Mouse (Mus musculus): Measurements from ENCODE around the gene Nkx6-2. TPM values are rescaled to one million over a fixed set of nuclear protein-coding genes. Genes with fewer than 3 reads are reported as not detected.

The Nkx6-2 gene
- polyA plus RNA-seq, 1 experiment from 2014 or later = 11.3 TPM

DNA sequence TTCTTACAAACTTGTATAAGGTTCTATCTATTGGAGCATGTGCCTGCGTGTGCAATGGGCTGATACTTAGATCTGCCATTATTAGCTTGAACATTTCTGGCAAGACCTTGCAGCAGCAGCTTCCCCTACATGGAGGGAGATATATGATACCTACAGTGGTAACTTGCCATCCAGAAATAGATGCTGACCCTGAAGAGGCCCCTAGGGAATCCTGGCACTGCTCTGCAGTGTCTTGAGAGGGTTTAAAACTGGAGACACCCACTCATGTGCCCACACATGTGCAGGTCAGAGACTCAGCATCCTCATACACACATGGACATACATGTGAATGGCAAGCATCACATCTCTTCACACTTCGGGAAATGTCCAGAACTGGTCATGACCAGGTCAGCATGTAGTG lies 18.4 kb downstream of the Nkx6-2 start:
- Histone ChIP-seq H3K27ac (no peak overlapping the region), H3K9ac (no peak overlapping the region), H3K36me3 (0 out of 2 replicates have a peak, but pooled peaks cover 3% of the 10 kb centered on the region), H3K4me3 (no peak overlapping the region), H3K4me1 (replicated peaks) (peaks cover 24% of the 10 kb centered on the region), H3K27me3 (peaks cover 92% of the 10 kb centered on the region), H3K9me3 (no peaks in the 10 kb centered on the region), H3K4me2 (no peak overlapping the region)
- no peak for ATAC-seq (ENCODE audit: low FRiP score)
- 96% methylated on average over 2 of the region's 2 CpGs for WGBS

DNA sequence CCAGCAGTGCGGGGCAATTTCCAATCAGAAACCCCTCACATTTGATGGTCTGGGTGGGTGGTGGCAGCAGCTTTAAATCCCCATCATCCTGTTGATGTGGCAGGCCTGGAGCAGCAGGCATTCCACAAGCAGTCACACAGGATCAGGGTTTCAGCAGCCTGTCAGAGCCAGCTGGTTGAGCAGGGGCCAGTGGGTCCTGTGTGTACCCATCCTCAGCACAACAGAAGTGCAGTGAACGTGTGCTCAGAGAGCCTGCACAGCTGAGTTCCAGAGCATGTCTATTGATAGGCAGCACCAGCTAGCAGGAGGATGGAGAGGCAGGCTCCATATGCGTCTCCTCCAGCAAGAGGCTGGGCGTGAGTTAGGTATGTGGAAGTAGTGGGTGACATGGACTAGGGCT lies 19.2 kb downstream of the Nkx6-2 start:
- H3K9me3 ChIP-seq = no peaks in the 10 kb centered on the region
- WGBS = 64% methylated on average over 4 of the region's 4 CpGs
- H3K4me2 ChIP-seq = no peak overlapping the region
- H3K4me3 ChIP-seq = no peak overlapping the region
- peaks cover 24% of the 10 kb centered on the region for H3K4me1 ChIP-seq (replicated peaks)
- peak overlapping the region; percentile 72 for H3K27ac ChIP-seq
- no peak for ATAC-seq (ENCODE audit: low FRiP score)
- 0 out of 2 replicates have a peak, but pooled peaks cover 3% of the 10 kb centered on the region for H3K36me3 ChIP-seq
- peaks cover 92% of the 10 kb centered on the region for H3K27me3 ChIP-seq
- no peak overlapping the region for H3K9ac ChIP-seq

DNA sequence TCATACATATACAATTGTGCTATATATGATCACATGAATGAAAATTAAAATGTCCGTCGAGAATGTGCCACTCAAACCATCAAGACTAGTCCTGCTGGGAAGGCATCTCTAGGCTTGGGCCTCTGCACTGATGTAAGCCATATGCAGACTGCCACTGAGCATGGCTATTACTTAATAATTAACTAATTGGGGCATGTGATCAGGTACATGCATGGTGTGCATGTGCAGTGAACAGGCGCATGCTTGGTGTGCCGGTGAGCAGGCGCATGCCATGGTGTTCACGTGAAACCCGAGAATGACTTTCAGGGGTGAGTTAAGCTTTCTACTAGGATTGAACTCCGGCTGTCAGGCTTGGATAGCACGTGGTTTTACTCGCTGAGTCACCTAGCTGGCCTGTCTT lies 22.9 kb downstream of the Nkx6-2 start:
- no peak overlapping the region for H3K4me2 ChIP-seq
- H3K9ac ChIP-seq = no peak overlapping the region
- 0 out of 2 replicates have a peak, but pooled peaks cover 3% of the 10 kb centered on the region for H3K36me3 ChIP-seq
- WGBS = 93% methylated on average over 10 of the region's 10 CpGs
- H3K4me1 ChIP-seq (replicated peaks) = peaks cover 25% of the 10 kb centered on the region
- no peak overlapping the region for H3K4me3 ChIP-seq
- H3K9me3 ChIP-seq = no peaks in the 10 kb centered on the region
- ATAC-seq (ENCODE audit: low FRiP score) = no peak
- H3K27me3 ChIP-seq = peaks cover 90% of the 10 kb centered on the region
- H3K27ac ChIP-seq = no peak overlapping the region

DNA sequence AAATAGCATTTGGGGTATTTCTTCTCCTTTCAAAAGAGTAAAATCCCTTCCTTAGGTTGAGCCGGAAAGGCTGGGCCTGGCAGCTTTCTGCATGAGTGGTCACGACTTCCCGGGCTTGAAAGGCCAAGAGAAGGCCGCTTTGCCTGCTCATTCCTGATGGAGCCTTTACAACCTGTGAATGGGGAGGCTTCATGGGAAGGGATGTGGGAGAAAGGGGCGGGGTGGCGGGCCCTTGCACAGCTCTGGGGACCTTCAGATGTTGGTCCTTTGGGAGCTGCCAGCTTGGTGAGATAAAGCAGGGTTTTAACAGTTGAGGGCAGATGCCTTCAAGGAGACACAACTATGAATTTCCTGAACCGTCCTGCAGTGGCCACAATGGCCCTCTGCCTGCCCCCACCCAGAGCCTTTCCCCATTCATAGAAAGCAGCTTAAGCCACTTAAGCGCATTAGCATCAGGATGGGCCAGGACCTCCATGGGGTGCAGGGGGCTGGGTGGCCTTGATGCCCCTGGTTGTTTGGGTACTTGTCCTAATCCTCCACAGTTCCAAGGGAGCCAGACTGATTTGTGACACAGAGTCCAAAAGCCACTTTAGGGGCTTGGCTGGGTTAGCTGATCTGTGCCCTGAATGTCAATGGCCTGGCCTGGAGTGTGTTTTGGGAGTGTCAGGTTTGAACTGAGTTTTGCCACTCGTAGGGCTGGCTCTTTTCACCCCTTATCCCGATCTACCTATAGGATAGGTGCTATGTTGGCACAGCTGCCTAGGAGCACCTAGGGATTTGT lies 25.7 kb downstream of the Nkx6-2 start:
- peaks cover 13% of the 10 kb centered on the region for H3K4me1 ChIP-seq (replicated peaks)
- no peak for ATAC-seq (ENCODE audit: low FRiP score)
- no peak overlapping the region for H3K9ac ChIP-seq
- no peak overlapping the region for H3K4me3 ChIP-seq
- no peak overlapping the region; the same call in 1 of the 2 replicates for H3K27ac ChIP-seq
- H3K27me3 ChIP-seq = peaks cover 90% of the 10 kb centered on the region
- no peak overlapping the region for H3K4me2 ChIP-seq
- H3K36me3 ChIP-seq = 0 out of 2 replicates have a peak, but pooled peaks cover 3% of the 10 kb centered on the region
- WGBS = 24% methylated on average over 10 of the region's 10 CpGs
- no peaks in the 10 kb centered on the region for H3K9me3 ChIP-seq

DNA sequence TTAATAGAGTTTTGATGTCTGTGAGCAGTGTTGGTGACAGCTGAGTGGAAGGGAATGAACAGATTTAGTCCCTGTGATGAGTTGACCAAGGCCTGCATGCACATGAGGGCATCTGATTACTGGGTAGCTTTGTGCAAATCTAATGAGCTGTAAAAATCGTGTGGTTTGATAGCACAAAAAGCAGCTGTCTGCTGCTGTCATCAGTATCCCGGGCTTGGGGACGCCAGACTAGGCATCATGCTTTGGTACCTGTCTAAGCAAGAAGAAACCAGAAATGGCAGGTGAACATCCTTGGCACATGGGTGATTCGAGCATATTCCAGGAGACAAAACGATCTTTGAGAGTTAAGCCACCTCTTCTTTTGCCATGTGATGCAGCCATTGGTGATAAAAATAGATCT lies 26.3 kb downstream of the Nkx6-2 start:
- Histone ChIP-seq H3K9me3 (no peaks in the 10 kb centered on the region), H3K9ac (no peak overlapping the region), H3K36me3 (0 out of 2 replicates have a peak, but pooled peaks cover 3% of the 10 kb centered on the region), H3K27ac (no peak overlapping the region; the same call in 1 of the 2 replicates), H3K4me2 (no peak overlapping the region), H3K4me1 (replicated peaks) (peaks cover 13% of the 10 kb centered on the region), H3K27me3 (peaks cover 90% of the 10 kb centered on the region), H3K4me3 (no peak overlapping the region)
- WGBS = 34% methylated on average over 5 of the region's 5 CpGs
- no peak for ATAC-seq (ENCODE audit: low FRiP score)

DNA sequence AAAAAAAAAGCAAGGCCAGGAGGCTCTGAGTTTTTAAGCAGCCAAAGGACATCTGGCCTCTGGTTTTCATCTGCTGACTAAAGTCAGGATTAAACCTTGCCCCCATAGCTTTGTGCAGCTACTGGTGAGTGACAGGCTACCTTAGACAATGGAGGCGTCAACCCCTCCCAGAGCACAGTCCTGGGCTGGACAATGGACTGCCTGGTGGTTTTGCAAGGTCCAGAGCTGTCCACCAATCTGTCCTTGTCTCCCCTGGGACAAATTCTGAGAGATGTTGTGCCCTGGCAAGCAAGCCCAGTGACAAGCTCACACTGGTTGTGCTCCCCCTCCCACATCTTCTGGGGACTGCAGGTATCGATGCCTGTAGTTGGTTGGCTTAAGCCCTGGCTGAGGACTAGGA lies 31.1 kb downstream of the Nkx6-2 start:
- Histone ChIP-seq H3K4me2 (no peak overlapping the region), H3K9me3 (no peaks in the 10 kb centered on the region), H3K4me1 (replicated peaks) (peaks cover 4% of the 10 kb centered on the region), H3K36me3 (no peaks in the 10 kb centered on the region), H3K9ac (no peak overlapping the region), H3K27me3 (peaks cover 90% of the 10 kb centered on the region), H3K27ac (no peak overlapping the region), H3K4me3 (no peak overlapping the region)
- no peak for ATAC-seq (ENCODE audit: low FRiP score)
- 34% methylated on average over 2 of the region's 2 CpGs for WGBS

DNA sequence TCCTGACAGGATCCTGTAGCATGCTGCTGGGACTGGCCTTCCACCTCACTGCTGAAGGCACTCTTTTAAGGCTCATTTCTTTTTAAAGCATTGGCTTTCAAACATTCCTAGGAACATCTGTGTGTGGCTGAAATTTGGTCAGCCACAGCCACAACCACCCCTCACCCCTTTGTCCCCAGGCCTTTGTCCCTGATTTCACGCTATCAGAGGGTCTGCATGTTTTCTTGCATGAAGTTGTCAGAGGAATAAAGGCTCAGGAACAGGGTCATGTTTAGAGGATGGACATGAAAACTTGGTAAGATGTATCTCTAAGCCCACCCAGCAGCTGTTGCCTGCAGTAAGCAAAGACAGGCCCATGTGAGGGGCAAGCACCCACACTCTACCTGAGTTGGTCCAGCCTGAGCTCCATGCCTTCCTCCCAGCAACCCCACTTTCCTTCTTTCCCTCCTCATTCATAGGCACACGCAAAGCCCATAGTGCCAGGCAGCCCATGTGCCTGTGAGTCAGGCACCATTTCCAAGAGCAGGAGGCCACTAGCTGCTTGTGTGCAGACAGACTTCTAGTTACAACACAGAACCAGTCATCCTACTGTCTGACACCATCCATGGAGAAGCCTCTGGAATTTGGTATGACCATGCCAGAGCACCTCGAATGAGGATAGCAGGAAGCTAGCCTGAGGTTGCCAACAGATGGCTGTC lies 32.4 kb downstream of the Nkx6-2 start:
- Histone ChIP-seq H3K27me3 (peaks cover 91% of the 10 kb centered on the region), H3K9me3 (no peaks in the 10 kb centered on the region), H3K36me3 (no peaks in the 10 kb centered on the region), H3K4me3 (no peak overlapping the region), H3K4me1 (replicated peaks) (peaks cover 12% of the 10 kb centered on the region), H3K9ac (no peak overlapping the region), H3K27ac (no peak overlapping the region), H3K4me2 (no peak overlapping the region)
- 55% methylated on average over 3 of the region's 3 CpGs for WGBS
- no peak for ATAC-seq (ENCODE audit: low FRiP score)

DNA sequence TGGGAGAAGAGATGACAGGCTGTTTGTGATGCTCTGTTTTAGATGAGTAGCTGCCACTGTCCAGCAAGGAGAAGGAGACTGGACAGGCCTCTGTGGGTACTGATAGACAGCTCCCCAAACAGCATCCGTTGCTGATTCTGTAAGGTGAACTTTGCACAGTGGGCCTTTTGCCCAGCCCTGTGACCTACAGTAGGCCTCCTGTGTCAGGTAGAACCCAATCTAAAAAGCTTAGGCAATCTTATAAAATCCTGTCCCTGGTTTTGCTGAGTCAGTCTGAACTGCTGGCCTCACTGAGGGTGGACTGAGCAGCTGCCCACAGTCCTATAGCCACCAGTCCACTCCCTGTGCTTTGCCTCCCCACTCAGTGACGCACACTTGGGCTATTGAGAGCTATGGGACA lies 35.3 kb downstream of the Nkx6-2 start:
- 89% methylated on average over 2 of the region's 2 CpGs for WGBS

DNA sequence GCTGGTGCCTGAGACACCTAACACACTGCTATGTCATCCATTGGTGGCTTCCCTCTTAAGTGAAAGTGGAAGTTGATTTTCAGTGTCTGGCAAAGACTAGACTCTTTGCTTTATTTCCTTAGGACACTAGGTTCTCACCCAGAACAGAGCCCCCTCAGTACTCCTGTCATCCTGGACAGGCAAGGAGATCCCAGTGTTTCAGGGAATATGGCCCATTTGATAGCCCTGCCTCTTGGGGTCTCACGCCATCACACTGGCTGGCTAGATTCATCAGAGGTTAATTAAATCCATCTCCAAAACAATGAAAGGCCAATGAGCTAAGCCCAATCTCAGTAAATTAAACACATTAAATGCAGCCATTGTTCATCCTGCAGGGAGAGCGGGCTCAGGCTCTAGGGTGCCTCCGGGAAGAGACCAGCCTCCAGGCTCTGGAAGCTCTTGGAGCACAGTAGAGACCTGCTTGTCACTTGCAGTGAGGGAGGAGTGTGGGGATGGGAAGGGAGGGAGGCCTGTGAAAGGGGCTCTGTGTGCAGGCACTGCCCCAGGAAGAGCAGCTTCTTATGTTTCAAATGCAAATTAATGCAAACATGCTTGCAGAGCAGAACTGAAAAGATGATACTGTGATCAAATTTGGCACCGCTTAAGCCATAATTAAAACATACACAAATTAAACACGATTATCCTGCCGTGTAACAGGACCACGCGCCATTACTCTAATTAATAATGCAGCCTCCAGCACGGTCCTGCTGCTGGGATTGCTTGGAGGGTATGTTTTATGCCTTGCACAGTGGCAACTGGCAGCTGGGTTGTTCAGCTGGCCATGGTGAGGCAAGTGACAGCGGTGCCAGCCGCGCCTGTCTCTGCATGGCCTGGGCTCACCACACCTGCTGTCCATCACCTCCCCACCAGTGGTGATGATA lies 37.6 kb downstream of the Nkx6-2 start:
- peaks cover 88% of the 10 kb centered on the region for H3K27me3 ChIP-seq
- 19% methylated on average over 12 of the region's 12 CpGs for WGBS
- H3K9ac ChIP-seq = peak overlapping the region; percentile 43; the same call in 1 of the 2 replicates
- peak; percentile 92 for ATAC-seq (ENCODE audit: low FRiP score)
- peak overlapping the region; percentile 73 for H3K27ac ChIP-seq
- H3K4me2 ChIP-seq = peak overlapping the region; percentile 15; the same call in 1 of the 2 replicates
- H3K9me3 ChIP-seq = no peaks in the 10 kb centered on the region
- peaks cover 26% of the 10 kb centered on the region for H3K4me1 ChIP-seq (replicated peaks)
- no peak overlapping the region for H3K4me3 ChIP-seq
- no peaks in the 10 kb centered on the region for H3K36me3 ChIP-seq

More for the DNA sequence above, 35.3 kb downstream of the Nkx6-2 start:
- H3K4me1 ChIP-seq (replicated peaks) = peaks cover 26% of the 10 kb centered on the region
- no peak overlapping the region for H3K27ac ChIP-seq
- H3K9ac ChIP-seq = no peak overlapping the region
- ATAC-seq (ENCODE audit: low FRiP score) = no peak
- no peak overlapping the region for H3K4me2 ChIP-seq
- no peaks in the 10 kb centered on the region for H3K36me3 ChIP-seq
- H3K27me3 ChIP-seq = peaks cover 89% of the 10 kb centered on the region
- H3K4me3 ChIP-seq = no peak overlapping the region
- H3K9me3 ChIP-seq = no peaks in the 10 kb centered on the region

DNA sequence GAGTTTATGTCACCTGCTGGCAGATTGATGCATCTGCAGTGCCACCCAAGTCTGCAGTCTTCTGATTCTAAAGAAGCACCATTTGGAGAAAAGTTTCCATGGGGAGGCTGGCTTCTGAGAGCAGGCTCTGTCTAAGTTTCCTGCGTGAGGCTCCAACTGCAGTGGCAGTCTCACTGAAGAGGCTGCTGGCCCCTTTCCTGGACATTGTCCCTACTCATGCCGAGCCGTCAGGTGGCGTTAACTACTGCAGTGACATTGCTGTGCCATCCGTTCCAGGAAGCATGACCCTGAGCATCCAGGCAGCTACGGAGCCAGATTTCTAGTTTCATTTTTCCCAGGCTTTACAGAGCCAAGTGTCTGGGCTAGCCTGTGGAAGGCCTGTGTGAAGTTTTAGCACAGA lies 41.2 kb downstream of the Nkx6-2 start:
- Histone ChIP-seq H3K9me3 (no peaks in the 10 kb centered on the region), H3K27ac (no peak overlapping the region), H3K27me3 (peaks cover 88% of the 10 kb centered on the region), H3K4me1 (replicated peaks) (peaks cover 26% of the 10 kb centered on the region), H3K9ac (no peak overlapping the region), H3K4me2 (no peak overlapping the region), H3K4me3 (no peak overlapping the region), H3K36me3 (no peaks in the 10 kb centered on the region)
- 88% methylated on average over 6 of the region's 6 CpGs for WGBS
- ATAC-seq (ENCODE audit: low FRiP score) = no peak

DNA sequence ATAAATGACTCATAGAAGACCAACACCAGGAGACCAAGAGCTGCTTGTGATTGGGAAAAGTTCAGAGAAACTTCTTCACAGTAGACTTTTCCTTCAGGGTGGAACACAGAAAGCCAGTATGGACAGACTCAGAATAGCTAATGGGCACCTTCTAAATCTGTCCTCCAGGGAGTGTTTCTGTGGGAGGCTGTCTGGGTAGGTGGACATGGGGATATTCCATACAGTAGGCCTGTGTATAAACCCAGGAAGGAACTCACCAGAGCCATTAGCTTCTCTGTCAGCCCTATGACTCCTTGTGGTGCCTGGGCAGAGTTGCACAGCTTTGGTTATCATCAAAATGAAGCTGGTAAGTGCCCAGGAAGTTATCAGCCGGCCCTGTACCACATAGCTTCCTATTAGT lies 42.0 kb downstream of the Nkx6-2 start:
- H3K36me3 ChIP-seq = no peaks in the 10 kb centered on the region
- peaks cover 88% of the 10 kb centered on the region for H3K27me3 ChIP-seq
- H3K4me2 ChIP-seq = no peak overlapping the region
- 90% methylated on average over 1 of the region's 1 CpGs for WGBS
- H3K27ac ChIP-seq = no peak overlapping the region
- no peaks in the 10 kb centered on the region for H3K9me3 ChIP-seq
- no peak overlapping the region for H3K4me3 ChIP-seq
- no peak for ATAC-seq (ENCODE audit: low FRiP score)
- no peak overlapping the region for H3K9ac ChIP-seq
- peaks cover 17% of the 10 kb centered on the region for H3K4me1 ChIP-seq (replicated peaks)

DNA sequence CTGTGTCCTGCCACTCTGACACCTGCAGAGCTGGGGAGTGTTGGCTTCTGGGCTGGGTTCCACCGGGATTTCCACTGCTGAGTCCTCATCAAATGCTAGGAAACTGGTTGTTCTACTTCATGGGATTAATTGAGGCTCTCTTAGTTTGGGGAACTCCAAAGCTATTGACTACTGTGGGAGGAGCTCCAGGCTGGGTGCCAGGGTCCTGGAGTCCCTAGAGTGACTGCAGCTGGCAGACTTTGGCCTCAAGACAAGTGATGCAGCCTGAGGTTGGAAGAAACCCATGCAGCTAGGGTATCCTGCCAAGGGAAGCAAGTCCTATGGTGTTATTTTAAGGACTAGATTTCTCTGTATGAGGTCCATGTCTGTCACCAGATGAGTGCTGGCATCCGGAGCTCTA lies 44.1 kb downstream of the Nkx6-2 start:
- no peak overlapping the region for H3K9ac ChIP-seq
- H3K9me3 ChIP-seq = no peaks in the 10 kb centered on the region
- WGBS = 88% methylated on average over 2 of the region's 2 CpGs
- H3K4me3 ChIP-seq = no peak overlapping the region
- no peaks in the 10 kb centered on the region for H3K4me1 ChIP-seq (replicated peaks)
- H3K27ac ChIP-seq = no peak overlapping the region
- H3K27me3 ChIP-seq = peaks cover 98% of the 10 kb centered on the region
- H3K4me2 ChIP-seq = no peak overlapping the region
- H3K36me3 ChIP-seq = no peaks in the 10 kb centered on the region
- no peak for ATAC-seq (ENCODE audit: low FRiP score)
